In the genomic region with DNA sequence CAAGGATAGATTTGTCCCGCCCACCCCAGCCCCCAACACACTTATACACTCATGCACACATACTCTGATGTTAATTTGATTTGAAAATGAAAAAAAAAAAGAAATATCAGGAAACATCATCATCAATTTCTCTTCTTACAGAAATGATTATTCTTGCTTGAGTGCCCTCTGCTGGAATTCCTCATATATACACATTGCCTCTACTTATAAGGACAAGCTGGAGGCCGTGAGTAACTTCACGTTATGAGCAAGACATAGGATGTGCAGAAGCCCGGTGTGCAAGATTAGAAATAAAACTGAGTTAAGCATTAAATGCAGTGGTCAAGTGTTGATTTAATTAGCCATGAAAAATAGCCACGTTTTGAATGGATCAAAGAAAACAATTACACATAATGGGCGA, we compare ENCODE assay signal across 9 mouse cellular contexts. TPM values are rescaled to one million over a fixed set of nuclear protein-coding genes. Genes with fewer than 3 reads are reported as not detected.
DNase-seq lines count a peak whose midpoint lies in the region; ATAC-seq lines count a peak whose summit lies in the region.
"Had no signal": no experiment of that assay in that cellular context is flagged by ENCODE, and none has a peak within 500 bp of the region (broad histone marks: within the 10 kb centered on the region; RNA-seq: fewer than 3 reads in every experiment).

No protein-coding gene starts in this region.

- H3K4me2 ChIP-seq in hindbrain, embryonic 14.5 days (replicated peaks) = no peak overlapping the region

- no peaks in the 10 kb centered on the region for H3K9me3 ChIP-seq in hindbrain, embryonic 14.5 days (ENCODE audit: control insufficient read depth, low read length)
- H3K9me3 ChIP-seq in hindbrain, embryonic 10.5 days = no peaks in the 10 kb centered on the region

- 50% methylated on average over 6 of the region's 6 CpGs for WGBS in hindbrain, embryonic 14.5 days
- 63% methylated on average over 6 of the region's 6 CpGs for WGBS in hindbrain, embryonic 10.5 days

- H3K4me1 ChIP-seq in hindbrain, embryonic 14.5 days (replicated peaks; ENCODE audit: control insufficient read depth, insufficient read depth, low read length) = peaks cover 4% of the 10 kb centered on the region; the same call in 1 of the 2 replicates
- no peaks in the 10 kb centered on the region for H3K4me1 ChIP-seq in hindbrain, embryonic 10.5 days (replicated peaks)

- peak; percentile 68 for DNase-seq in hindbrain, embryonic 14.5 days (ENCODE audit: low spot score)
- no peak for DNase-seq in hindbrain, embryonic 10.5 days (ENCODE audit: low spot score)
- peak; percentile 34 for DNase-seq in urinary bladder, postnatal 14 days (ENCODE audit: low spot score)
- DNase-seq in urinary bladder, postnatal 10 days (ENCODE audit: low spot score) = no peak
- DNase-seq in forelimb bud, embryonic 11.5 days (ENCODE audit: low read depth, low spot score) = peak; percentile 17
- peak; percentile 46 to 53 for DNase-seq in right cerebral cortex, postnatal 10 days (ENCODE audit: low spot score in 2 of 2)
- no peak for DNase-seq in spleen, postnatal 36 days (ENCODE audit: low spot score in 2 of 2)
- no peak for DNase-seq in adrenal gland, adult 2 months

- H3K27ac ChIP-seq in hindbrain, embryonic 14.5 days = no peak overlapping the region
- H3K27ac ChIP-seq in hindbrain, embryonic 10.5 days = no peak overlapping the region

- no peak overlapping the region for H3K9ac ChIP-seq in hindbrain, embryonic 14.5 days

- no peak for ATAC-seq in hindbrain, embryonic 14.5 days (ENCODE audit: low FRiP score)

- no peak overlapping the region for H3K4me3 ChIP-seq in hindbrain, embryonic 14.5 days (replicated peaks; ENCODE audit: low read length)
- H3K4me3 ChIP-seq in hindbrain, embryonic 10.5 days = no peak overlapping the region

- H3K27me3 ChIP-seq in hindbrain, embryonic 14.5 days (ENCODE audit: control insufficient read depth, insufficient read depth, low read length) = no peaks in the 10 kb centered on the region
- no peaks in the 10 kb centered on the region for H3K27me3 ChIP-seq in hindbrain, embryonic 10.5 days (ENCODE audit: insufficient read depth, poor library complexity, severe bottlenecking)

- H3K36me3 ChIP-seq in hindbrain, embryonic 14.5 days (replicated peaks; ENCODE audit: control insufficient read depth, insufficient read depth) = no peaks in the 10 kb centered on the region
- no peaks in the 10 kb centered on the region for H3K36me3 ChIP-seq in hindbrain, embryonic 10.5 days

RNA-seq across cellular contexts. Expression of a gene that starts 40.9 kb away (rescaled TPM):
- not detected in 2 replicates for polyA plus RNA-seq in hindbrain, embryonic 14.5 days (2014; fragmentation: Nextera tagmentation; extraction: Ambion mirVana)
- not detected in 2 replicates for polyA plus RNA-seq in hindbrain, embryonic 10.5 days (2016; fragmentation: Nextera tagmentation; extraction: Ambion mirVana)
- not detected for total RNA-seq in adrenal gland, adult 2 months (2021)
- polyA plus RNA-seq in adrenal gland, adult 2 months (2012; rRNA removed) = not detected in 2 replicates
- polyA plus RNA-seq: intestine, embryonic 14.5 days had no signal

Comparison
In these comparisons a context has a peak if more than half of its experiments do, and no peak if none do; other contexts are left out.
1. DNase-seq: peak in hindbrain, embryonic 14.5 days (single experiment), urinary bladder, postnatal 14 days (single experiment), forelimb bud, embryonic 11.5 days (single experiment) and right cerebral cortex, postnatal 10 days (2 of 2); none in hindbrain, embryonic 10.5 days (single experiment), urinary bladder, postnatal 10 days (single experiment), spleen, postnatal 36 days (0 of 2) and adrenal gland, adult 2 months (single experiment).